Mouse (Mus musculus) olfactory bulb, adult 2 months (tissue): ENCODE data around the gene Mchr1.

Experiments used
- CTCF ChIP-seq: fragments of 200-500 bp; IDR thresholded peaks from 2 replicates; pipeline ENCODE4 v1.5.1; 2012; ENCODE audit warnings: low read depth, mild to moderate bottlenecking, low read length, moderate library complexity; ENCODE audit not compliant: insufficient read depth
- POLR2A ChIP-seq: fragments of 200-500 bp; IDR thresholded peaks from 2 replicates; pipeline ENCODE4 v1.6.1; 2012; ENCODE audit warnings: mild to moderate bottlenecking, low read depth, low read length, moderate library complexity; ENCODE audit not compliant: insufficient read depth

DNA sequence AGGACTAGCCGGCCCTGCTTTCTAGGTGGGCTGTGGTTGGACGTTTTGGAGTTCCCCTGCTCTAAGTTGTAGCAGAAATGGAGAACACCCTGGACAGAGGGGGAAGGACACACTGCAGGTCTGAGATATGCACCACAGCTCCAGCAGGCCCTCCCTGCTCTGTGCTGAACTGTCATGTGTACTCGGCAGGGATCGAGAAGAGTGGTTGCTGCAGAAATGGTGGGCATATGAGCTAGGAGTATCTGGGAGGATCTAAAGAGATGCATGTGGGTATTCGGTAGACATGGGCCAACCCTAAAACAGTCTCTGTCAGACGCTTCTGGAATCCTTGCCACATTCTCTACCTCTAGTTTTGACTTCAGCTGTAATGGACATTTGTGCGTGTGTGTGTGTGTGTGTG, 4.0 kb upstream of the Mchr1 start:
- no peak for TF ChIP-seq CTCF
- TF ChIP-seq POLR2A, result no peak
